Mouse (Mus musculus): ENCODE results near the gene Vdac1. TPM values are rescaled to one million over a fixed set of nuclear protein-coding genes. Genes with fewer than 3 reads are reported as not detected.
A peak's percentile ranks its signal among the peaks of the same experiment; 100 is the strongest.
"Not testable (repeated sequence)": the region's sequence is repeated elsewhere in the genome, so short reads cannot be mapped to it uniquely, and the experiment has no call there.

Gene Vdac1
- polyA plus RNA-seq, 1 experiment = 421 TPM

DNA sequence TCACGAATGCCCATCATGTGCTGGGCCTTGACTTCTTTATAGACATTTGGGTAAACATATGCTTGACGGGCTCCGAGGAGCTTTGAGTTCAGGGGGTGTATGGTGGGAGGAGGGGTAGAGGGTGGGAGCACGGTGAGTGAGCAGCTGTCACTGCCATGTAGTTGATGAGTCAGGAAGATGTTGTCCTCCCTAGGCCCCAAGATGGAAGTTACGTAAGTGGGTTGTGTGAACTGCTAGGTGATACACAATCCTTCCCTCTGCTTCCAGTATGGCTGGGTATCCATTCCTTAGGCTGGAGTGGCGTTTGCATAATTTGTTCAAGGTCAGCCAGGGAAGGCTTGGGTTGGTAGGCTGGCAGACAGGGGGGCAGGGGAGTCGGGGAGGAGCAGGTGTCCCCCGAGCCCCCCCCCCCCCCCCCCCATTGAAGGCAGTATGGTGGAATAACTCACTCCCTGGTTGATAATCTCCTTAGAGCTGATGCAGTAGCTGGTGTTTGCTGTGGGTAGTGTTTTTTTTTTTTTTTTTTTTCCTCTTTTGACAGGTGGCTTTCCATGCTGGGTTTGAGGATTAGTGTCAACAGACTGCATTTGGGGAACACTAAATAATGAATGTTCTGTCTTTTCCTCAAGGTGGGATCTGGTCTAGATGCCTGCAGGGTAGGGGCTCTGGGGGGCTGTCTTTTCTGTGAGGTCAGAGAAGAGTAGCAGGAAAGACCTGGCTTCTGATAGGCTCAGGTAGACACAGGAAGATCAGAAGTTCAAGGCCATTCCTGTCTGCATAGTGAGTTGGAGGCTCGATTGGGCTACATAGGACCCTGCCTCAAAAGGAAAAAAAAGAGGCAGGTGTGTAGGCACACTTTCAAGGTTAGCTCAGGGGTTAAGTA lies 8.8 kb downstream of the Vdac1 start:
- peak in 1 of 2 experiments; percentile 51 for DNase-seq (ENCODE audit: extremely low spot score in 1 of 2, low spot score in 1 of 2)

DNA sequence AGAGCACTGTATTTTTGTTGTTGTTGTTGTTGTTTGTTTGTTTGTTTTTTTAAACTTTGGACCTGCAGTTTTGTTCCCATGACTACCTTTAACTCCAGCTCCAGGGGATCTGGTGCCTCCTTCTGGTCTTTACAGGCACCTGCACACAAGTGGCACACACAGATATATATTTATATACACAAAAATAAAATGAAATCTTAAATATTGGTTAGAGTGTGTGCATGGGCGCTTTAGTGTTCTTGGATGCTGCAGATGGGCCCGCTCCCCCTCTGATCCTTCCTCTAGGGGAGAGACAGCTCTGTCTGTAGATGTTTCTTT lies 9.4 kb downstream of the Vdac1 start:
- DNase-seq (ENCODE audit: extremely low spot score in 1 of 2, low spot score in 1 of 2) = no peak

DNA sequence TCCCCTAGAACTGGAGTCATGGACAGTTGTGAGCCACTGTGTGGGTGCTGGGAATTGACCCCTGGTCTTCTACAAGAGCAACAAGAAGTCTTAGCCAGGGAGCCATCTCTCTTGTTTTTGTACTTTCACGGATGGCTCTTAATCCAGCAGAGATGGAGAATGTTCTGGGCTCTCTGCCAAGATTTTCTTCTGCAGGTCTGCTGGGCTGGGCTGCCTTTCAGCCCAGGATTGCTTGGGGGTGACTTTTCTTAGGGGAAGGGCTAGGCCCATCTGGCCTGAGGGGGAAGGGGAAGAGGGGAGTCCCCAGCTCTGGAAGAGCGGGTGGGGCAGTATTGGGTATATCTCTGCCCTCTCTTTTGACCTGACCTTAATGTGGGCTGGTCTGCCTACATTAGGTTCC lies 9.9 kb downstream of the Vdac1 start:
- peak in 1 of 2 experiments; percentile 70 for DNase-seq (ENCODE audit: extremely low spot score in 1 of 2, low spot score in 1 of 2)

DNA sequence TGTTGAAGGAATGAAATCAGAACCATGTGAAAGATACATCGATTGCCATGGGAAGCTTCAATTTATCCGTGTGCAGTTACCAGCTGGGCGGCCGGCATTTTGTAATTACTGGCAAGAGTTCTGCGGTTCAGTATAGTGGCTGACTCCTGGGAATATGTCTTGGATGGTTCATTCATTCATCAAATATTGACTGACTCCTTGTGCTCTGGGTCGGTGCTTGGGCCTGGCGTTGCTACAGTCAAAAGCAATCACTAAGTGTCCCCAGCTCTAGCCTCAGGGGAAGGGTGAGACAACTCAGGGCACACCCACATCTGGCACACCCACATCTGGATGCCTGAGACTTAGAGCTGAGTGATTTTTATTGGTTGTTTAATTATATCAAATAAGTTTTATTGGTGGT lies 13.2 kb downstream of the Vdac1 start:
- no peak for DNase-seq (ENCODE audit: extremely low spot score in 1 of 2, low spot score in 1 of 2)

DNA sequence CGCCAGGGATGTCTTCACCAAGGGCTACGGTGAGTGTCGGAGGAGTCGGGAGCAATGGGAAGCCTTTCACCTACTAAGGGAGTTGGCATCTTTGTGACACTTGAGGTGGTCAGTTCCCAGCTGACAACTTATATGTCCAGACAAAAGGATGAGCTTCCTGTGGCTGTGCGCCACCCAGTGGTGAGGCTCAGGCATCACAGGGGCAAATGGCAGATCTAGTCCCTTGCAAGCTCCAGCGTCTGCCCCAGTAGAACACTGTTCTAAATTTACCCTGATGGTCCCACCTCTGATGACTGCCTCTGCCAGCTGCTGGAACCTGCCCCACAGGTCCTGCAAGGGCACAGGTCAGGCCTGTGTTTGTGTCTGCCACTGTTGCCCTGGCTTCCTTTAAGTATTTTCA lies 13.7 kb downstream of the Vdac1 start:
- peak in 1 of 2 experiments; percentile 59 for DNase-seq (ENCODE audit: extremely low spot score in 1 of 2, low spot score in 1 of 2)

DNA sequence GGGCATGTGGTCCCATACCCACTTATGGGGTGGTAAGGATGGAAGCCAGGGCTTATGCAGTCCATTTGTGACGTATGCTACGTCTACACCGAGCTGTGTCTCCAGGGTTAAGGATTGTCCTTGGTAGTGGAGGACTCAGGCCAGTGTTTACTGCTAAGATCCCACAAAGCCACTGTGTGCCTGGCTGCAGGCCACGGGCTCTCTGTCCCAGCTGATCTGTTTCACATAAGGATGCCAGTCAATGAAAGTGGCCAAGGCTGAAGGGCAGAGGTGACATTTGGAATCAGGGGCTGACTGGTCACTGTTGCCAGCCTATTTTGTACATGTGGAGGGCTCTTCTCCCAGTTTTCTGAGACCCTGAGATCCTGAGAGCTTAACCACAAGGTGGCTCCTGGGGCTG lies 16.9 kb downstream of the Vdac1 start:
- DNase-seq (ENCODE audit: extremely low spot score in 1 of 2, low spot score in 1 of 2) = no peak

DNA sequence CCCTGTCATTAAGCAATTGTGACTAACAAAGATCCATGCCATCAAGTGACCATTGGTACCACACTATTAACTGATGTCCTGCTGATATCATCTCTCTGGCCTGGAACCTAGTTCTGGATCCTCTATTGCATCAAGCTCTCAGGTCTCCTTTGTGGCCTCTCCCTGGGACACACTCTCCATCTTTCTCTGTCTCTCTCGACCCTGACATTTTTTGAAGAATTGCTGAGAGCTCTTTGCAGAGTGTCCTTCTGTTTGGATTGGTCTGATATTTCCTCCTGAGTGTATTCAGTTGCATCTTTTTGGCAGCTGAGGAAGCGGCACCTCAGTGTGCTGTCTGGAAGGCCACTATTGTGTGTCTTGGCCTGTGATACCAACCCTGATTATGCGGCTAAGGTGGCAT lies 18.6 kb downstream of the Vdac1 start:
- DNase-seq (ENCODE audit: extremely low spot score in 1 of 2, low spot score in 1 of 2) = no peak

DNA sequence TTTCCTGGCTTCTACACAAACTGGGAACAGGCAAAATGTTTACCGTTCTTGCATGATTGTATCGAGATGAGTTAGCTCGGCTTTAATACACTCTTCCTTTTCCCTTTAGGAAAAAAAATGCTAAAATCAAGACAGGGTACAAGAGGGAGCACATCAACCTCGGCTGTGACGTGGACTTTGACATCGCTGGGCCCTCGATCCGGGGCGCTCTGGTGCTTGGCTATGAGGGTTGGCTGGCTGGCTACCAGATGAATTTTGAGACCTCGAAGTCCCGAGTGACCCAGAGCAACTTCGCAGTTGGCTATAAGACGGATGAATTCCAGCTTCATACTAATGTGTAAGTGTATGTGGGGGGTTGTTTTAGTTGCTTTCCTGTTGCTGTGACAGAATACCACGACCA lies 23.1 kb downstream of the Vdac1 start:
- DNase-seq (ENCODE audit: extremely low spot score in 1 of 2, low spot score in 1 of 2) = no peak

DNA sequence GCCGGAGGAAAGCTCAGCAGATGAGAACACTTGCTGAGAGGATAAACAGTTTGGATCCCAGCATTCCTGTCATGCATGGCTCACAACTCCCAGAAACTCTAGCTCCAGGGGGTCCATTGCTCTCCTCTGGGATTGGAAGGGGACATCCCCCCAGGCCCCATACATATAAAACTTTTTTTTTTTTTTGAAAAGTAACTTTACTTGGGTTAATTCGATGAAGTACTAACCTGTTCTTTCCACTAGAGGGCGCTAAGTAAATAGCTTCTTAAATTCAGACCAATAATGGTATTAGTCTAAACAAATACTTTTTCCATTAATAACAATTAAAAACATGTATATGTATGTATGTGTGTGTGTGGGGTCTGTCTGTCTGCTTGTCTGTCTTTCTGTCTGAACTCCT lies 24.0 kb downstream of the Vdac1 start:
- DNase-seq (ENCODE audit: extremely low spot score in 1 of 2, low spot score in 1 of 2) = no peak

DNA sequence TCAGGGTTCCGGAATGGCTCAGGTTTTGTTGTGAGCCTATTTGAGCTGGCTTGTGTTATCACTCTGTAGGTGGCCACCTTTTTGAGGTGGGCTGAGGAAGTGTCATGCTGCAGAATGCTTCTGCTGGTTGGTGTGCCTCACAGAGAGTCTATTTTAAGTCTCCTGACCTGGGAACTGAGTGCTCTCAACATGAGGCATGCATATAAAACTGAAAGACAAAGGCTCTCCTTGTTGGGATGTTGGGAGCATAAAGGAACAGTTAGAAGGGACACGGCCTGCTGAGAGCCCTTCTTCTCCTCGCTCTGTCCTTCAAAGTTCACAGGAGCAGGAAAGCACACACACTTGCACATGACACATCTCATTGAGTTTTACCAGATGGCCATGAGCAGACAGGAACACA lies 26.2 kb downstream of the Vdac1 start:
- no peak for DNase-seq (ENCODE audit: extremely low spot score in 1 of 2, low spot score in 1 of 2)

DNA sequence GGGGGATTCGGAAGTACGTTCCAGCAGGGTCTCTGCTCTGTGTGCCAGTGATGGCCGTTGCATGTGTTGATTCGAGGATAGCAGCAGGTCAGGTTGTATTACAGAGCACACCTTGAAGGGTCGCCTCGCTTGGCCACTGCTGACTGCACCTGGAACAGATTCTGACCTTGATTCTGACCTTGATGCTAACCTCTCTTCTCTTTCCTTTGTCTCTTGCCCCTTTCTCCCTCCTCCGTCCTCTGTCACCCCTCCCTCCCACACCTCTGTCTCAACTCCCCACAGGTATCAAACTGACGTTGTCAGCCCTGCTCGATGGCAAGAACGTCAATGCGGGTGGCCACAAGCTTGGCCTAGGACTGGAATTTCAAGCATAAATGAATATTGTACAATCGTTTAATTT lies 27.5 kb downstream of the Vdac1 start:
- no peak for DNase-seq (ENCODE audit: extremely low spot score in 1 of 2, low spot score in 1 of 2)

DNA sequence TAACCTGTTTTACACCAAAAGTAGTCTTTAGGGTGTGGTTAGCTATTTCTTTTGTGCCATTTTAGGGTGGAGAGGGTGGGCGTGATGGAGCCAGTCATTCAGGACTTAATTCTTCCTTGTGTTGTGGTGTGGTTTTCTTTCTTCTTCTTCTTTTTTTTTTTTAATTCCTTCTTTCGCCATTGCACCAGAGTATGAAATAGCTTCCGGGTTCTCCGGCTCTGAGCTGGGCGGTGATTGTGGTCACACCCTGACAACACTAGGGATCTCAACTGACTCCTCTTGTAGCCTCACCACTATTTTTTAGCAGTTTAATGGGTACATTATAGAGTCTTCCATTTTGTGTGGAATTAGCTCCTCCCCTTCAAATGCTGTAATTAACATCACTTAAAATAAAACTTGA lies 28.3 kb downstream of the Vdac1 start:
- not testable (repeated sequence) for DNase-seq (ENCODE audit: extremely low spot score in 1 of 2, low spot score in 1 of 2)

DNA sequence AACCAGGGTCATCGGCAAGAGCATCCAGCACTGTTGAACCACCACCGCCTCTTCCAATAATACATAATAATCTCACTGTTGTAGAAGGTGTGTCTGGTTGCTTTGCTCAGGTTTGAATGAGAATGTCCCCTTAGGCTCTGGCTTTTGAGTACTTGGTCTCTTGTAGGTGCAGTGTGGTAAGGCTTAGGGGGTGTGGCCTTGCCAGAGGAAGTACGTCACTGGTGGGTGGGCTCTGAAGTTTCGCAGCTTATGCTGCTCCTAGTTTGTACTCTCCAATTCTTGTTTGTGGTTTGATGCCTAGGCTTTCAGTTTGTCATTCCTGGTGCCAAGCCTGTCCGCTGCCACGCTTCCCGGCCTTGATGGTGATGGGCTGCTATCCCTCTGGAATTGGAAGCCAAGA lies 29.3 kb downstream of the Vdac1 start:
- no peak for DNase-seq (ENCODE audit: extremely low spot score in 1 of 2, low spot score in 1 of 2)

DNA sequence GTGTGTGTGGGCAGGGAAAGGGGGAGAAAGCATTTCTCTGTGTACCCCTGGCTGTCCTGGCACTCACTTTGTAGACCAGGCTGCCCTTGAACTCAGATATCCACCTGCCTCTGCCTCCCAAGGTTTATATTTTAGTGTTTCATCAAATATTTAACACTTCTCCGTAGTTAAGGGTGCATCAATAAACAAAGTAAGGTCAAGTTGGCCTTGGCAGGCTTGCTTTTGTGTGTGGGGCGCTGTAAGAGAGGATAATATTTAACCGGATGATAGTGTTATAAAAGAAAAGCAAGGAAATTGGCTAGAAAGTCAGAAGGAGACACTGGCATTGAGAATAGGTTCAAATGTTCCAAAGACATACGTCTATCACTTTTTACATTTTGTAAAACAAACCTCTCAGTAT lies 33.8 kb downstream of the Vdac1 start:
- DNase-seq (ENCODE audit: extremely low spot score in 1 of 2, low spot score in 1 of 2) = no peak

DNA sequence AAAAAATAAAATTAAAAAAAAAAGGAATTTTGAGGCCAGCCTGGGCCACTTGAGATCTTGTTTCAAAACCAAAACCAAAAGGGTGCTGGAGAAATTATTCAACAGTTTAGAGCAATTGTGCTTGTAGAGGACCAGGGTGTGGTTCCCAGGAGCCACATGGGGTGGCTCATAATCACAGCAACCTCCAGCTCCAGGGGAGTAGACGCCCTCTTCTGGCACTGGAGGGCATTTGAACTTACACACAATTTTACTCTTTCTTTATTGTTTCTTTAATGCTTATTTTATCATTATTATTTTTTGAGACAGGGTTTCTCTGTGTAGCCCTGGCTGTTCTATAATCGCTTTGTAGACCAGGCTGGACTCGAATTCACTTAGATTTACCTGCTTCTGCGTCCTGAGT lies 34.7 kb downstream of the Vdac1 start:
- no peak for DNase-seq (ENCODE audit: extremely low spot score in 1 of 2, low spot score in 1 of 2)

DNA sequence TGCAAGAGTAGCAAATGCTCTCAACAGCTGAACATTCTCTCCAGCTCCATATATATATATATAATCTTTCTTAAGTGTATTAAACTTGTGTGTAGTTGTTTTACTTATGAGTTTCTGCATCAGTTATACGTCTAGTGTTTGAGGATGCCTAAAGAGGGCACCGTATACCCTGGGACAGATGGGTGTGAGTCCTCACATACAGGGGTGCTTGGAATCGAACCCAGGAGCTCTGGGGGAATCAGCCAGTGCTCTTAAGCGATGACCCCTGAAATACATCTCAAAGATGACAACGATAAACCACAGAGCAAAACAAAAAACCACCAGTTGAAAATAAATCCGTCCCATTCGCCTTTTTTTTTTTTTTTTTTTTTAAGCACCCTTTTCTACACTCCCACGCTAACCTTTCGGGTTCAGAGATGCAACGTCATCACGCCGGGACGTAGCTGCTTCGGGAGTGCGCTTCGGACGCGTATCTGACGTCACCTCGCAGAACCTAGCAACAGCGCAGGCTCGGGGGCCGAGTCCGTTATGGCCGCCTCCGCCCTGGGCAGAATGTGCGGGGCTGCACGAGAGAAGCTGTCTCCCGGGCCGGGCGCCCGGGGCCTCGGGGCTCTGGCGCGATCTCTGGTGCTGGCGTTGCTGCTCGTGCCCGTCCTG lies 35.4 kb downstream of the Vdac1 start, which contains the start of gene 9530068E07Rik:
Gene 9530068E07Rik (plus strand): TSS at position 489 of the 657 bp plus-strand sequence.
- peak; percentile 90 to 95 for DNase-seq (ENCODE audit: extremely low spot score in 1 of 2, low spot score in 1 of 2)

DNA sequence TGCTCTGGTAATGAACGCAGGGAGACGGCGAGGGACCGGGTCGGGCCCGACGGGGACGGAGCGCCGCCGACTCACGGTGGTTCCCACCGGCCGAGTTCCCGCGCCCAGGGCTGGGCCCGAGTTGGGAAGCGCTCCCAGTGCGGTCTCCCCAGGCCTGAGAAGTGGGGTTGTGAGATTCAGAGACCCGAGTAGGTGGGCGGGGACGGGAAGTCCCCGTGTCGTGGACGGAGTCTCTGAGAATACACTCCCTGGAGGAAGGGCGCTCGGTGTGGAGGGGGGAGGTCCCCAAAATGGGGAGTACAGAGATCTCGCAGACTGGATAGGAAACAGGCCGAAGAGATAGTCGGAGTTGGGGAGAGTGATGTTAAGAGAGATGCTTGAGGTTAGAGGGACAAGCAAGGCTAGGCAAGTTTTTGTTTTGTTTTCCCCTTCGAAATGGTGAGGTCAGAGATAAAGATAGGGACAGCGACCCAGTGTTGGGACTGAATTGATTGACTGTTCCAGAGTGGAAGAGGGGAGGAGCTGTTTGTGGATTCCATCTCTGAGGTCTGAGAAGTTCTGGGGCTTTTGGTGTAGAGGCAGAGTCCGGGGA lies 36.0 kb downstream of the Vdac1 start:
- DNase-seq (ENCODE audit: extremely low spot score in 1 of 2, low spot score in 1 of 2) = no peak

DNA sequence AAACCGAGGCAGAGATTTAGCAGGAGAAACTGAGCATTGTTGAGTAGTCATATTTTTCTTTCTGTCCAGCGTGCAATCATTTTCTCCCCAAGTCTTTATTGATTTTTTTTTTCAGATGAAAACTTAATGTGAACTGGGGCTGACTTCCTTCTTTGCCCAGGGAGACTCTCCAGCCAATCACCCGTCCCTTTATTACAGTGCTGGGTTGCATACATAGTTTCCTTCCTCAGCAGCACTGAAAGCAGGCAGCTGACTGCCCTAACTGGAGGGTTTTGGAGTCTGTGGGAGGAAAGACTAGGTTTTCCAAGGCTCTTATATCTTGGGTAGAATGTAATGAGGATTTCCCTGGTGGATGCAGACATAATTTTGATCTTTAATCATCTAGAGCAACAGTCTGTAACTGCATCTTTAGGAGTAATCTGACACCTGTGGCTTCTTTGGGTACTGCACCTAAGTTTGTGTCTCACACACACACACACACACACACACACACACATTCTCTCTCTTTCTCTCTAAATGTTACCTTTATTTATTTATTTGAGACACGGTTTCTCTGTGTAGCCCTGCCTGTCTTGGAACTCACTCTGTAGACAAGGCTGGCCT lies 36.8 kb downstream of the Vdac1 start:
- DNase-seq (ENCODE audit: extremely low spot score in 1 of 2, low spot score in 1 of 2) = no peak

DNA sequence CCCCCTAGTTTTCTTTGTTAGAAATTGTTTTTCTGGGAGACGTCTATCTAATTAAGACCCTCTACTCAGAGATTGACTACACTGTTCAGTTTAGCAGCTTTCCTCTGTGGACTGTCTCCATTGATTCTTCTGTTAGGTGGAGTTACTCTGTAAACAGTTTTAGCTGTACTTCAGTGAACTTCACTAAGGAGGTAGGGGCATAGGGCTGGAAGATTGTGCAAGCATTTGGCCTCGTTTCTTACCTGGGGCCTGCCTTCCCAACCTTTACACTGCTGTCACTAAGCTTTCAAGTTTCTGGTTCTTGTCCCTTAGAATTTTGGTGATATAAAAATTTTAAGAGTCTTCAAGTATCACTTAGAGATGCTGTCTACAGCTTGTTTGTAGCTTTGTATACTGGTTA lies 40.8 kb downstream of the Vdac1 start:
- no peak for DNase-seq (ENCODE audit: extremely low spot score in 1 of 2, low spot score in 1 of 2)

DNA sequence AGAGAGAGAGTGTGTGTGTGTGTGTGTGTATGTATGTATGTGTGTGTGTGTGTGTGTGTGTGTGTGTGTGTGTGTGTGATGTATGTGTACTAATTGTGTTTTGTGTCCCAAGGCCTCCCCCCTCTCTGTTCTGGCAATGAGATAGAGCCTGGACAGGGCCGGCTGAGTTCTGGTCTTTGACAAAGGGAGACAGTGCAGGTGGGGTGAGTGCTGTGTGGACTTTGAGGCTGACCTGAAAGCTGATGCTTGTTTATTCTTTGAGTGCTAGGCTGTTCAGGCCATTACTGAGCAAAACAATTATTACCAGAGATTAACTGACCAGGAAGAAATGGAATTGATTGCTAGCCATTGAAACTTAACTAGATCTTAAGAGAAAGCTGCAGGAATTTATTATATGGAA lies 41.9 kb downstream of the Vdac1 start:
- no peak for DNase-seq (ENCODE audit: extremely low spot score in 1 of 2, low spot score in 1 of 2)

DNA sequence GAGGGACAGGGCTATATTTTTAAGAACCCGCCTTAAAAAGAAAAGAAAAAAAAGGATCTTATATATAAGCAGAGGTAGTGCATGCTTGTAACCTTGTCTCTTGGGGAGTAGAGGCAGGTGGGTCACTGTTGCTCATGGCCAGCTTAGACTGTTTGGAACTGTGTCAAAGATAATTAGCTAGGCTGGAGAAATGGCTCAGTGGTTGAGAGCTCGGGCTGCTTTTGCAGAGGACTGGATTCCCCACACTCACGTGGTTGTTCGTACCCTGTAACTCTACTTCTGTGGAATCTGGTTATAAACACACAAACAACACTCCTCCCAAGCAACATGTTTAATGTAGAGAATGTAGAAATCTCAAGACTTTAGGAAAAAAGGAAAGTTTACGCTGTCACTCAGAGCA lies 43.5 kb downstream of the Vdac1 start:
- no peak for DNase-seq (ENCODE audit: extremely low spot score in 1 of 2, low spot score in 1 of 2)
